Mouse (Mus musculus) adrenal gland, postnatal 10 days (tissue): ENCODE data around the gene Thsd1. TPM values are rescaled to one million over a fixed set of nuclear protein-coding genes. Genes with fewer than 3 reads are reported as not detected.

Experiments
- DNase-seq: peaks from one replicate; pipeline ENCODE4 v3.0.0; 2021; ENCODE audit warnings: mixed read lengths
- long read RNA-seq, 2 experiments: library from polyadenylated mRNA; stranded (forward); transcript quantifications; one replicate each; pipeline ENCODE4 v2.0.0; 2021
- total RNA-seq, 2 experiments: library from RNA; stranded (reverse); gene quantifications; 2 replicates each; pipeline ENCODE4 v1.2.3; 2021

The Thsd1 gene
- 1 to 10 TPM; 7.4 to 9.2 TPM for total RNA-seq
- long read RNA-seq, experiment 1, full-length matches to known transcripts, result 2 of 12 reads
- long read RNA-seq, experiment 1, partial matches to known transcripts, result 7 of 12 reads
- long read RNA-seq, experiment 1, other reads (novel, unspliced or antisense), result 3 of 12 reads
- long read RNA-seq, experiment 2, full-length matches to known transcripts, result 4 of 6 reads
- long read RNA-seq, experiment 2, partial matches to known transcripts, result 1 of 6 reads
- long read RNA-seq, experiment 2, other reads (novel, unspliced or antisense), result 1 of 6 reads

GRCm38 (mm10) chr8:22227061-22227877, at the start of gene Thsd1:
TSS of gene Thsd1 (plus strand) at chr8:22227313.
- peak; percentile 78 for DNase-seq

- DNase-seq, result no peak
Observed at GRCm38 (mm10) chr8:22184884-22185283, 42.2 kb upstream of the Thsd1 start.

- DNase-seq, result peak; percentile 97
Observed at GRCm38 (mm10) chr8:22185431-22186397, 41.4 kb upstream of the Thsd1 start, which contains the start of gene Ckap2. TSS of gene Ckap2 (minus strand) at chr8:22185819.

- peak; percentile 96 for DNase-seq
Observed at GRCm38 (mm10) chr8:22192660-22193431, 34.3 kb upstream of the Thsd1 start, which contains the start of gene Vps36. TSS of gene Vps36 (plus strand) at chr8:22192809.

GRCm38 (mm10) chr8:22193432-22194010, 33.6 kb upstream of the Thsd1 start:
- peak; percentile 40 for DNase-seq

- no peak for DNase-seq
Observed at GRCm38 (mm10) chr8:22197914-22198313, 29.2 kb upstream of the Thsd1 start.

- no peak for DNase-seq
Observed at GRCm38 (mm10) chr8:22199481-22199880, 27.6 kb upstream of the Thsd1 start.

- DNase-seq, result no peak
Observed at GRCm38 (mm10) chr8:22207535-22207934, 19.6 kb upstream of the Thsd1 start.

GRCm38 (mm10) chr8:22209012-22209411, 18.1 kb upstream of the Thsd1 start:
- DNase-seq, result peak; percentile 13

- DNase-seq, result peak; percentile 66
Observed at GRCm38 (mm10) chr8:22214826-22215225, 12.3 kb upstream of the Thsd1 start.

- DNase-seq, result no peak
Observed at GRCm38 (mm10) chr8:22226361-22226760, 752 bp upstream of the Thsd1 start.

- DNase-seq, result peak; percentile 8
Observed at GRCm38 (mm10) chr8:22228621-22229020, 1.5 kb downstream of the Thsd1 start.

- no peak for DNase-seq
Observed at GRCm38 (mm10) chr8:22242986-22243385, 15.9 kb downstream of the Thsd1 start.

- no peak for DNase-seq
Observed at GRCm38 (mm10) chr8:22245663-22246062, 18.6 kb downstream of the Thsd1 start.

- DNase-seq, result no peak
Observed at GRCm38 (mm10) chr8:22247956-22248355, 20.8 kb downstream of the Thsd1 start.

GRCm38 (mm10) chr8:22249080-22249479, 22.0 kb downstream of the Thsd1 start:
- no peak for DNase-seq

GRCm38 (mm10) chr8:22258946-22259450, 31.9 kb downstream of the Thsd1 start:
- DNase-seq, result no peak

- DNase-seq, result no peak
Observed at GRCm38 (mm10) chr8:22259531-22259930, 32.4 kb downstream of the Thsd1 start.

- DNase-seq, result peak; percentile 16
Observed at GRCm38 (mm10) chr8:22260091-22260722, 33.1 kb downstream of the Thsd1 start.

GRCm38 (mm10) chr8:22262267-22262666, 35.2 kb downstream of the Thsd1 start:
- DNase-seq, result peak; percentile 72
